Mouse (Mus musculus) colon, adult 2 months (tissue): ENCODE results near the gene Necap1. TPM values are rescaled to one million over a fixed set of nuclear protein-coding genes. Genes with fewer than 3 reads are reported as not detected.

Experiments
- polyA plus RNA-seq: library from polyadenylated mRNA; depleted of rRNA; stranded (reverse); fragments of >200 nt; gene quantifications from 2 replicates; pipeline ENCODE4 v1.2.3, GENCODE M21; 2012; rRNA removed

The Necap1 gene
- polyA plus RNA-seq: 9.5 and 11.4 TPM in 2 replicates

DNA sequence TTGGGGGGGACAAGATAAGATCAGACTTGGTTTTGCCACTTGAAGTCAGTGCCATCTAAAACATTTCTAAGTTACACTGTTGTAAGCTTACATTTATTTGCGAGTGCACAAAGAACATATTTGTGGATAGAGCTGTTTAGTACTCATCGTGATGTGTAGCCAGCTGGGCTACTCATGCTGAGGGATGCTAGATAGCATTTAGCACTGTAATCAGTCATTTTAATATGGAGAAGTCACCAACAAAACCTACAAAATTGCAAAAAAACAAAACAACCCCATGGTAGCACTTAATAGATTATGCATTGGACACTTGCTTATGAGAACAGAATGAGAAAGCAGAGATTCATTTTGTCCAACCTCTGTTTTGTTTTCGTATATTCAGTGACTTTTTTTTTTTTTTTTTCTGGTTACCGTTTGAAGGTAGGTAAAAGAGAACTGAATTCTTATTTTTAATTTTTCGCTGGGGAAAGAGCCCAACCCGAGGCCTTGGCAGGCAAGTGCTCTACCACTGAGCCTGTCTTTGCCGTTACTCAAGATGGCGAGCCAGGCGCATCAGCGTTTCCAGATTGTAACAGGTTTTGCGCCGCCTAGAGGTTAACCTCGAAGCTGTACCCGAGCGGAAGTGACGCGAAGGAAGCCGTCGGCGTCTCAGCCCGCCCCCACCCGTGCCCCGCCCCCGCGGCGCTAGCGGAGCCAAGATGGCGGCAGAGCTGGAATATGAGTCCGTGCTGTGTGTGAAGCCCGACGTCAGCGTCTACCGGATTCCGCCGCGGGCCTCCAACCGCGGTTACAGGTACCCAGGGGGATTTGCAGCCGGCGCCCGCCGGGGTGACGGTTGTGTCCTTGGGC, at the start of gene Necap1:
TSS of gene Necap1 (plus strand) at position 604 of the 849 bp plus-strand sequence.

DNA sequence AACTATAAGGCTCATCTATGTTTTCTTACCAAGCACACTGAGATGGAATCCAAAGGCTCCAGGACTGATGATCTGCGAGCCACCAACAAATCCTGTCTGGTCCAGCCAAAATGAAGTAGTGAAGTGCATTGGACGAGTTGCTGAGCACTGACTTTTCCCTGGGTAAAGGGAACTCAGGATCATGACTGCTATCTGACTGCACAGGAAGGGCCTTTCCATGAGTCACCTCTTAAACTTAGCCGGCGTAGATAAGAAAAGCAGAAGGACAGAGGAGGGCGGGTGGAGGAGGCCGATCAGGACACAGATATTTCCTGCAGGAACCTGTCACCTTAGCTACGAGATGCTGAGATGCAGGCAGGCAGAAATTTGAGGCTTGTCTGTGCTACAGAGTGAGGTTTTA, 18.3 kb upstream of the Necap1 start, which contains the start of gene C3ar1:
TSS of gene C3ar1 (minus strand) at position 207 of the 400 bp plus-strand sequence.

DNA sequence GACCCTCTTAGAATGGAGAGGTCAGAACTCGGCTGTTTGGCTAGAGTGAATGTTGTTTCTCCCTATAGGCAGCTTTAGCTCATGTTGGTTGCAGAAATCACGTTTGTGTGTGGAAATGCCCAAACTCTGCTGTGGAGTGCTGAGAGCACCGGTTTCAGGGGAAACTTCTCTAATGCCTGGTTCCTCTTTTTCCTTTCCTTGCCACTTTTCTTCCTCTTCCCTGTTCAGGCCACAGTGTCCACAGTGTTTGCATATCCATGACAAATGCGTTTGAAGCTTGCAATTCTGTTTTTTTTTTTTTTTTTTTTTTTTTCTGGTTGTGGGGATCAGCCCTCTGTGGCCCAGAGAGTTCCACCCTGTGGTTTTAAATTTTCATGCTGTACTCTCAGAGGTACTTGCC, 47.2 kb downstream of the Necap1 start, which contains the start of gene Clec4a1:
TSS of gene Clec4a1 (plus strand) at position 398 of the 400 bp plus-strand sequence.

Other genes with a start within 250 kb of the Necap1 start
- not detected in 2 replicates for gene Dppa3, start 248.1 kb upstream of the Necap1 start, polyA plus RNA-seq
- gene Nanog, start 167.0 kb upstream of the Necap1 start, polyA plus RNA-seq: not detected in 2 replicates
- 1.5 and 1.8 TPM in 2 replicates for gene Slc2a3, start 72.8 kb upstream of the Necap1 start, polyA plus RNA-seq
- 13.1 TPM in 2 replicates for gene Foxj2, start 54.6 kb upstream of the Necap1 start, polyA plus RNA-seq
- 1.7 and 1.9 TPM in 2 replicates for gene C3ar1, start 18.3 kb upstream of the Necap1 start, polyA plus RNA-seq
- gene Clec4a1, start 47.4 kb downstream of the Necap1 start, polyA plus RNA-seq: 1.1 and 1.2 TPM in 2 replicates
- gene Clec4a3, start 78.0 kb downstream of the Necap1 start, polyA plus RNA-seq: 0.19 and 0.34 TPM in 2 replicates
- not detected in 2 replicates for gene Clec4a4, start 115.9 kb downstream of the Necap1 start, polyA plus RNA-seq
- gene Clec4b1, start 175.5 kb downstream of the Necap1 start, polyA plus RNA-seq: 0.26 and 0.29 TPM in 2 replicates
- gene Clec4a2, start 232.0 kb downstream of the Necap1 start, polyA plus RNA-seq: 0.31 and 0.63 TPM in 2 replicates